Mouse (Mus musculus) cortical plate, adult 2 months (tissue): ENCODE data around the gene Taf8. TPM values are rescaled to one million over a fixed set of nuclear protein-coding genes. Genes with fewer than 3 reads are reported as not detected.

Experiments
- H3K27ac ChIP-seq: fragments of 200-500 bp; 2 replicates; pipeline ENCODE4 v1.5.1; 2012; ENCODE audit warnings: low read length, control low read depth, inconsistent platforms; ENCODE audit not compliant: insufficient read depth
- H3K4me1 ChIP-seq: fragments of 200-500 bp; 2 replicates; pipeline ENCODE4 v1.6.1; 2011; ENCODE audit warnings: low read length; ENCODE audit not compliant: control insufficient read depth, insufficient read depth
- H3K4me3 ChIP-seq: fragments of 200-500 bp; 2 replicates; pipeline ENCODE4 v1.5.1; 2011; ENCODE audit warnings: mild to moderate bottlenecking, low read length, control low read depth; ENCODE audit not compliant: insufficient read depth
- CTCF ChIP-seq: fragments of 200-500 bp; IDR thresholded peaks from 2 replicates; pipeline ENCODE4 v1.5.1; 2011; ENCODE audit warnings: mild to moderate bottlenecking, control low read depth, low read length; ENCODE audit not compliant: insufficient read depth; ENCODE audit errors: extremely low read depth
- POLR2A ChIP-seq: fragments of 200-500 bp; IDR thresholded peaks from 2 replicates; pipeline ENCODE4 v1.6.1; 2011; ENCODE audit warnings: mild to moderate bottlenecking, low read length, control low read depth; ENCODE audit not compliant: insufficient read depth; ENCODE audit errors: extremely low read depth
- polyA plus RNA-seq: library from polyadenylated mRNA; depleted of rRNA; stranded (reverse); fragments of >200 nt; gene quantifications from 2 replicates; pipeline ENCODE4 v1.2.3, GENCODE M21; 2012

The Taf8 gene
- polyA plus RNA-seq, 1 experiment = 25.9 TPM

DNA sequence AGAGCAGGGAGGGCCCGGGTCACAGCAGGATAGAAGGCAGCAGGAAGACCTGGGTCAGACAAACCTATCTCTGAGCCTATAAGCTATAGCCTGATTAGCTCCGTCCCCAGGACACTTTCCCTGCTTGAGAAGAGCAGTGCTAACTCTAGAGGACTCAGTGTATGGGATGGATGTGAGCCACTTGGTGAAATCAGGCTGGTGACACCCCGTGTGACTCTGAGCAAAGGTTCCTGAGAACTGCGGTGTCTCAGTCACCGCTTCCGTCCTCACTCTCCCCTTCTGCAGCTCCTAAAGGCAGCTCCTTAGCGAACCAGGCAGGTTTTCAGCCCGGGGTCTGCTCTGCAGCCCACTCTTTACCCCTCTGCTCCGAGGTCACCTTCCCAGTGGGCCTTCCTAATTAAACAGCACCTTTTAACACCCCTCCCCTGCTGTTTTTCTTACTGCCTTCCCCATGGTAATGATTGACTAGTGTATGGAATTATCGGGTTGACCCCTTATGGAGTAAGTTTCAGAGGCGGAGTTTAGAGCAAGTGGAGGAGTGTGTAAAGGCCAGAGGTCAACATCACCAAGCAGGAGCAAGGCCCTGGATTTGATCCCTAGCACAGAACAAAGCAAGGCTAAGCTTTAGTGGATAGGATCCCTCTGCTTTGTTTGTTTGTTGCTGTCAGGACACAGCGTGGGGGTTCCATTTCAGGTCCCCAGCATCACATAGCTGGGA lies 37.7 kb downstream of the Taf8 start:
- Histone ChIP-seq H3K27ac (no peak overlapping the region), H3K4me3 (no peak overlapping the region), H3K4me1 (no peaks in the 10 kb centered on the region)
- no peak for TF ChIP-seq CTCF

DNA sequence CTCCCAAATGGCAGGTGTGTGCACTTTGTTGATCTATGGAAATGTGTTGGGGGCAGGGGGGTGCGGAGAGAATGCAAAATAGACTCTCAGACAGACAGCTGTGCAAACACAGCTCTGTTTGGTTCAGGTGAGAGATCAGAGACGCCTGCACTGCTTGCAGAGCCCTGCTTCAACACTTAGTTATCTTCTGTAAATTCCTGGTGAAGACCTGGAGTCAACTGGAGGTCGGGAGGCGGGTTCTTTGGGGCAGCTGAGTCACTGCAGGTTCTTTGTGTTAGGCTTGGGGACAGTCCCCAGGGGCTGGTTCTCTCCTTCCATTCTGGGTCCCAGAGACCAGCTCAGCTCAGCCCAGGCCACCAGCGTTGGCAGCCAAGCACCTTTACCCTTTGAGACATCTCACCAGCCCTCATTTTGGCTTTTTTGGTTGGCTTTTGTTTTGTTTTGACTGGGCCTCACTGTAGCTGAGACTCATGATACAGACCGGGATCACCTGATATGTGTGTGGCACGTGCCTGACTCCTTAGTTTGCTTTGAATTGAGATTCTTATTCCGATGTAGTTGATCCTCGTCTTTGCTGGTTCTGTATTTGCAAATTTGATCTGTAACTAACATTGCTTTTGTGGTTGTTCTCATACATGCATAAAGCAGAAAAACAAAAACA lies 39.2 kb downstream of the Taf8 start:
- TF ChIP-seq POLR2A (no peak), CTCF (no peak)
- H3K27ac ChIP-seq = no peak overlapping the region
- no peak overlapping the region for H3K4me3 ChIP-seq

DNA sequence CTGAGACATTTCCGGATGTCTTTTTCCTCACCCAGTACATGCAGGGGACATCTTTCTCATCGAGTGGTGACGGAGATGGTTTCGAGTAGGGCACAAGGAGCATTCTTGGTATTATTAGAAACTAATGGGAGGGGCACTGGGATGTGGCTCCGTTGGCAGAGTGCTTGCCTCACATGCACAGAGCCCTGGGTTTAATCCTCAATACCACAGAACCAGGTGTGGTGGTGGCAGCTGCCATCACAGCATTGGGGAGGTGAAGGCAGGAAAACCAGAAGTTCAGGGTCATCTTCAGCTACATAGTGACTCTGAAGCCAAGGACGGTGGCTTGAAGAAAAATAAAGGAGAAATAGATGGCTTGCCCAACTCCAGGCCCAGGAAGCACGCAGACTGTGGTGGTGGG lies 39.9 kb downstream of the Taf8 start:
- Histone ChIP-seq H3K4me1 (no peaks in the 10 kb centered on the region), H3K27ac (no peak overlapping the region), H3K4me3 (no peak overlapping the region)
- TF ChIP-seq CTCF = no peak
- no peak for TF ChIP-seq POLR2A

More for the DNA sequence above, 39.2 kb downstream of the Taf8 start:
- H3K4me1 ChIP-seq = no peaks in the 10 kb centered on the region

DNA sequence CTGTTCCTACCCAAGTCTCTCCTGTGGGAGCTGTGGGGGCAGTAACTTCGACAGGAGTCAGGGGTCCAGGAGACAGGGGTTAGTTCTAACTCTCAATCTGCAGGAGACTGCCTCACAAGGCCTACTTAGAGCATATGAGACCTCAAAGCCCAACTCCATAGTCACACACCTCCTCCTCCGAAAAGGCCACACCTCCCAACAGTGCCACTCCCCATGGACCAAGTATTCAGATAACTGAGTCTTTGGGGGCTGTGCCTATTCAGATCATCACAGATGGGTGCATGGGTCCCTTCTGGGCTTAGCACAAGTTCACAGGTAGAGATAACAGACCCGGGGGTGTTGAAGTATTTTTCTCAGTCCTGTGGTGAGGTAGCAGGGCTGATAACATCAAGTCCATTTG lies 40.4 kb downstream of the Taf8 start:
- Histone ChIP-seq H3K27ac (no peak overlapping the region), H3K4me3 (no peak overlapping the region), H3K4me1 (no peaks in the 10 kb centered on the region)
- TF ChIP-seq POLR2A (no peak), CTCF (no peak)

DNA sequence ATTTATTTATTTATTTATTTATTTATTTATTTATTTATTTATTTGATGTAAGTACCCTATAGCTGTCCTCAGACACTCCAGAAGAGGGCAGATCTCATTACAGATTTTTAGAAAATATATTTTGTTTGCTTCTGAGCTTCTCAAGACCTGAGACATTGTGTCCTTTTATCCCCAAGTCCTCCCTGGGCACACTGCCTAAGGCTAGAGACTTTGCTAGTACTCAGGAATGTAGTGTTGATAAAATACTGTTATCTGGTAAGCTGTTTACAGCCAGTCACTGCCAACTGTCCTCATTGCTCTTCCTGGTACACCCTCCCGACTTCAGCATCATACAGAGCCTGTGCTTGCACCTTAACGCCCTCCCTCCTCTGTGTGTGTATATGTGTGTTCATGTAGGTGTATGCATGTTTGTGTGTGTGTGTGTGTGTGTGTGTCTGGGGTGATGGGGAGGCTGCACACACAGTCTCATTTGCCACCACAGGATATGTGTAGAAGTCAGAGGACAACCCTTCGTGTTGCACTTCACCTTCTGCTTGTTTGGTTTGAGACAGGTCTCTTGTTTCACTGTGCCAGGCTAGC lies 42.7 kb downstream of the Taf8 start:
- Histone ChIP-seq H3K4me1 (no peaks in the 10 kb centered on the region), H3K4me3 (no peak overlapping the region), H3K27ac (no peak overlapping the region)
- TF ChIP-seq POLR2A (no peak), CTCF (no peak)

DNA sequence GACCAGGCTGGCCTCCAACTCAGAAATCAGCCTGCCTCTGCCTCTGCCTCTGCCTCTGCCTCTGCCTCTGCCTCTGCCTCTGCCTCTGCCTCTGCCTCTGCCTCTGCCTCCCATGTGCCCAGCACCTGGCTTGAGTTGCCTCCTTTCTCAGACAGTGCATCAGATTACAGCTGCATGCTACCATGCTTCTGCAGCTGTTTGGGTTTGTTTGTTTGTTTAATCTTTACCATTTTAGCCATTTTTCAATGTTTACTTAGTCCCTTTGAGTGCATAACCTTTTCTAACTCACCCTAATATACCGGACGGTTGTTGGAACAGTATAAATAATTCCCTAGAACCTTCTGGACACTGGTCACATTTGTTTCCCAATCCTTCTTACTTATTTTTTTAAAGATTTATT lies 43.2 kb downstream of the Taf8 start:
- TF ChIP-seq POLR2A = no peak
- no peak for TF ChIP-seq CTCF
- H3K27ac ChIP-seq = no peak overlapping the region
- H3K4me3 ChIP-seq = no peak overlapping the region
- H3K4me1 ChIP-seq = no peaks in the 10 kb centered on the region

DNA sequence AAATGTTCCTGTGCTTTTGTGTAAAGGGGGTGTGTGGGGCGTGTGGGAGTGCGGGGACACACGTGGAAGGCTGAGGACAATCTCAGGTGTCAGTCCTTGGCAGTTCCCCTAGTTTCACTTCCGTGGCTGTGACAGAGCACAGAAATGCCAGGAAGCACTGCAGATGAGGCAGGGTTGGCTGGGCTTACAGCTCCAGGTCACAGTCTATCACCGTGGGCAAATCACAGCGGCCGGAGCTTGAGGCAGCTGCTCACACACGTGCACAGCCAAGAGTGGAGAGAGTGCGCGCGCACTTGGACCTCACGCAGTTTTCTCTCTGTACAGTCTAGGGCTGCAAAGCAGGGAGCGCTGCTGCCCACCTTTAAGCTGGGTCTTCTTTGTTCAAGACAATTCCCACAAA lies 43.8 kb downstream of the Taf8 start:
- TF ChIP-seq POLR2A = no peak
- TF ChIP-seq CTCF = no peak
- no peaks in the 10 kb centered on the region for H3K4me1 ChIP-seq
- no peak overlapping the region for H3K27ac ChIP-seq
- no peak overlapping the region for H3K4me3 ChIP-seq

DNA sequence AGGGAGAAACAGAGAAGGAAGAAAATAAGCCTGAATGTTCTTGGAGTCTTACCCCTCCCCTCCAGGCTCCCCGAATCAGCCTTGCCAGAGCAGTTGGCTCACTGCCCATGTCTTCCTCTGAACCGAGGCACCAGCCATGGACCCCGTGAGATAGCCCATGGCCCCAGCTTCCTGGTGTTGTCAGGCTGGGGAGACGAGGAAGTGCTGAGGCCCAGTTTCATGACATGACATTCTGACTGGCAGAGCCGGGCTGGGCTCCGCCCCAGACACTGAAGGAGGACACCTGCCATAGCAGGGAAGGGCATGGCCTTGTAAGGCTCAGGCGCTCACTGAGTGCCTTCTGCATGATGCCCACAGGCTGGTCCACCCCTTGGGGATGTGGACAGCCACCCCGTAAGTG lies 47.4 kb downstream of the Taf8 start:
- Histone ChIP-seq H3K27ac (no peak overlapping the region), H3K4me1 (no peaks in the 10 kb centered on the region), H3K4me3 (no peak overlapping the region)
- no peak for TF ChIP-seq CTCF

DNA sequence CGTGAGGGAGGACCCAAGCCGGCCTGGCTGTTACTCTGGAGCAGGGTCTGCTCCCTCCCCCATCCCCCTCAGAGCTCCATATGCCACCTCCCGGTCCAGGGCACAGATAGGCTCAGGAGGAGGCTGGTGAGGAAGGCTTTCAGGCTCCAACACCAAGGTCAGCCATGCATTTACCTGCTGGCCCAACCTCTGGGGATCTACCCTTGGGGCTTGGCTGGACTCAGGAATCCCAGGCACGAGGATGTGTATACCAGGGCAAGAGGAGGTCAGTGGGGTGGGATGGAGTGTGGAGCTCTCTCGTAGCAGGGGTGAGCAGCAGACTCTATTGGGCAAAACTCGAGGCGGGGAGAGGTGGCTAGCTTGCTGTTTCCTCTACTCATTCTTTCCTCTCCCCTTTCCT lies 49.2 kb downstream of the Taf8 start:
- Histone ChIP-seq H3K27ac (no peak overlapping the region), H3K4me3 (no peak overlapping the region), H3K4me1 (no peaks in the 10 kb centered on the region)
- no peak for TF ChIP-seq CTCF
- no peak for TF ChIP-seq POLR2A
